ENCODE assay signal across 10 mouse cellular contexts in the genomic region with DNA sequence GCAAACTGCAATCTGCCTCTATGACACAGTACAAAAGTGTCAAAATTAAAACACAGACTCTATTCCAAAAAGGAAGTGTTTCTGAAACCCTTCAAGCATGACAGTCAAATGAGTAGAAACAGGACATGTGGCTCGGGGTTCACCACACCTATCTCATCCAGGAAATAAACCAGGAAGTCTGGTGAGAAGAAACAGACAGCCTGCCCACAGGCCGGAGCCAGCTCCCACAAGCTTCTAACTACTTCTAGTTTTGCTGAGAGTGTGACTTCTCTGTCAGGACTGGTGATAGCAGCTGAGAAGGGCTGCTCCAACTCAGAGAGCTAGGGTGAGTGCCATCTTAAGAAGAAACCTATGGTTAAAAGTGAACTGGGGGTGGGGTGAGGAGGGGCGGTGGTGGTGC. TPM values are rescaled to one million over a fixed set of nuclear protein-coding genes. Genes with fewer than 3 reads are reported as not detected.
A peak's percentile ranks its signal among the peaks of the same experiment; 100 is the strongest.
DNase-seq lines count a peak whose midpoint lies in the region; ATAC-seq and TF ChIP-seq lines count a peak whose summit lies in the region.
"Had no signal": no experiment of that assay in that cellular context is flagged by ENCODE, and none has a peak within 500 bp of the region (broad histone marks: within the 10 kb centered on the region; RNA-seq: fewer than 3 reads in every experiment).

No protein-coding gene starts in this region.

- H3K36me3 ChIP-seq in heart, embryonic 12.5 days, result peaks cover 32% of the 10 kb centered on the region
- peaks cover 4% of the 10 kb centered on the region for H3K36me3 ChIP-seq in intestine, postnatal 0 days (ENCODE audit: control insufficient read depth, insufficient read depth)
- peaks cover 37% of the 10 kb centered on the region for H3K36me3 ChIP-seq in midbrain, embryonic 10.5 days
- H3K36me3 ChIP-seq in hindbrain, embryonic 16.5 days (ENCODE audit: control insufficient read depth, insufficient read depth, low read length), result no peaks in the 10 kb centered on the region

- DNase-seq in heart, postnatal 10 days, result no peak
- peak; percentile 64 for DNase-seq in CD4-positive helper T cell, adult 2 months (ENCODE audit: low read depth, low spot score)
- DNase-seq in naive thymus-derived CD4-positive, alpha-beta T cell, adult 2 months (ENCODE audit: low read depth), result peak; percentile 53
- DNase-seq in midbrain, embryonic 10.5 days (ENCODE audit: low spot score), result no peak
- no peak for DNase-seq in gastrocnemius, postnatal 14 days
- DNase-seq: adrenal gland, postnatal 10 days had no signal

- H3K4me2 ChIP-seq in heart, embryonic 12.5 days, result no peak overlapping the region
- H3K4me2 ChIP-seq in intestine, postnatal 0 days (replicated peaks; ENCODE audit: low read depth), result no peak overlapping the region
- H3K4me2 ChIP-seq in hindbrain, embryonic 16.5 days (ENCODE audit: low read length), result no peak overlapping the region

- H3K9me3 ChIP-seq in heart, embryonic 12.5 days (replicated peaks), result no peaks in the 10 kb centered on the region
- no peaks in the 10 kb centered on the region for H3K9me3 ChIP-seq in intestine, postnatal 0 days (ENCODE audit: control insufficient read depth)
- H3K9me3 ChIP-seq in midbrain, embryonic 10.5 days (replicated peaks), result no peaks in the 10 kb centered on the region
- no peaks in the 10 kb centered on the region for H3K9me3 ChIP-seq in hindbrain, embryonic 16.5 days (ENCODE audit: control insufficient read depth, low read length)

- ATAC-seq in heart, embryonic 12.5 days (ENCODE audit: insufficient number of reproducible peaks, low FRiP score), result 0 out of 2 replicates have a peak, but pooled peaks have one; percentile 51
- ATAC-seq in intestine, postnatal 0 days, result peak; percentile 25; the same call in 1 of the 2 replicates
- no peak for ATAC-seq in hindbrain, embryonic 16.5 days

- no peak for TF ChIP-seq CTCF in intestine, postnatal 0 days (IDR thresholded peaks at IDR 0.05; ENCODE audit: low read depth)

- WGBS in heart, embryonic 12.5 days, result 32% methylated on average over 3 of the region's 3 CpGs
- WGBS in intestine, postnatal 0 days, result 29% methylated on average over 3 of the region's 3 CpGs
- 89% methylated on average over 3 of the region's 3 CpGs for WGBS in midbrain, embryonic 10.5 days
- 90% methylated on average over 3 of the region's 3 CpGs for WGBS in hindbrain, embryonic 16.5 days

- intact Hi-C loops in heart, postnatal 10 days (cut with DNase I), result no loop called here
- intact Hi-C loops in gastrocnemius, postnatal 14 days (cut with DNase I; ENCODE audit: low total_unique reads), result no loop called here

- H3K4me1 ChIP-seq in heart, embryonic 12.5 days (replicated peaks), result peaks cover 35% of the 10 kb centered on the region
- H3K4me1 ChIP-seq in intestine, postnatal 0 days (replicated peaks; ENCODE audit: control insufficient read depth, insufficient read depth, low read length), result peaks cover 15% of the 10 kb centered on the region
- H3K4me1 ChIP-seq in midbrain, embryonic 10.5 days, result no peaks in the 10 kb centered on the region
- no peaks in the 10 kb centered on the region for H3K4me1 ChIP-seq in hindbrain, embryonic 16.5 days (ENCODE audit: control insufficient read depth, insufficient read depth, low read depth, low read length)

- peak overlapping the region; percentile 26 for H3K27ac ChIP-seq in heart, embryonic 12.5 days (ENCODE audit: poor library complexity, severe bottlenecking)
- peak overlapping the region; percentile 52 for H3K27ac ChIP-seq in intestine, postnatal 0 days (ENCODE audit: low read depth, low read length)
- H3K27ac ChIP-seq in midbrain, embryonic 10.5 days (replicated peaks), result no peak overlapping the region
- H3K27ac ChIP-seq in hindbrain, embryonic 16.5 days (ENCODE audit: low read depth, low read length), result no peak overlapping the region

- no peak overlapping the region for H3K9ac ChIP-seq in heart, embryonic 12.5 days
- no peak overlapping the region for H3K9ac ChIP-seq in intestine, postnatal 0 days (ENCODE audit: low read depth, low read length)
- H3K9ac ChIP-seq in hindbrain, embryonic 16.5 days (ENCODE audit: low read depth, low read length), result no peak overlapping the region

- no peaks in the 10 kb centered on the region for H3K27me3 ChIP-seq in heart, embryonic 12.5 days (replicated peaks)
- H3K27me3 ChIP-seq in intestine, postnatal 0 days (replicated peaks; ENCODE audit: control insufficient read depth, insufficient read depth, low read length), result no peaks in the 10 kb centered on the region
- no peaks in the 10 kb centered on the region for H3K27me3 ChIP-seq in midbrain, embryonic 10.5 days (ENCODE audit: low read depth, poor library complexity, severe bottlenecking)
- H3K27me3 ChIP-seq in hindbrain, embryonic 16.5 days (replicated peaks; ENCODE audit: control insufficient read depth, insufficient read depth, low read length), result no peaks in the 10 kb centered on the region

- no peak overlapping the region for H3K4me3 ChIP-seq in heart, embryonic 12.5 days
- H3K4me3 ChIP-seq in intestine, postnatal 0 days (ENCODE audit: low read depth, low read length), result no peak overlapping the region
- H3K4me3 ChIP-seq in midbrain, embryonic 10.5 days, result no peak overlapping the region
- no peak overlapping the region for H3K4me3 ChIP-seq in hindbrain, embryonic 16.5 days (ENCODE audit: low read length)
- H3K4me3 ChIP-seq: myocyte had no signal

RNA-seq across cellular contexts. Expression of a gene that starts 14.4 kb away (rescaled TPM):
- polyA plus RNA-seq in heart, embryonic 12.5 days (2016; fragmentation: Nextera tagmentation; extraction: Ambion mirVana), result 48.3 and 48.9 TPM in 2 replicates
- 10 to 100 TPM; 22.2 to 29.6 TPM for total RNA-seq in heart, postnatal 10 days (2021)
- polyA plus RNA-seq in intestine, postnatal 0 days (2015; fragmentation: Nextera tagmentation; extraction: Ambion mirVana), result 51.2 and 62.5 TPM in 2 replicates
- 26.3 and 29.4 TPM in 2 replicates for polyA plus RNA-seq in midbrain, embryonic 10.5 days (2016; fragmentation: Nextera tagmentation; extraction: Ambion mirVana)
- 11.3 and 12.6 TPM in 2 replicates for polyA plus RNA-seq in hindbrain, embryonic 16.5 days (2015; fragmentation: Nextera tagmentation; extraction: Ambion mirVana)
- 10 to 100 TPM in 1 of 2 experiments, 1 to 10 TPM in 1; 7.7 to 10.0 TPM for total RNA-seq in gastrocnemius, postnatal 14 days (2021)

RNA-seq across cellular contexts. Expression of a gene that starts 38.7 kb away (rescaled TPM):
- polyA plus RNA-seq in heart, embryonic 12.5 days (2016; fragmentation: Nextera tagmentation; extraction: Ambion mirVana), result 0.13 and 0.48 TPM in 2 replicates
- total RNA-seq in heart, postnatal 10 days (2021), result under 1 TPM in 1 of 2 experiments, not detected in 1; 0.12 TPM
- polyA plus RNA-seq in intestine, postnatal 0 days (2015; fragmentation: Nextera tagmentation; extraction: Ambion mirVana), result not detected in 2 replicates
- polyA plus RNA-seq in midbrain, embryonic 10.5 days (2016; fragmentation: Nextera tagmentation; extraction: Ambion mirVana), result 0.09 and 0.12 TPM in 2 replicates
- 0.22 and 0.43 TPM in 2 replicates for polyA plus RNA-seq in hindbrain, embryonic 16.5 days (2015; fragmentation: Nextera tagmentation; extraction: Ambion mirVana)
- total RNA-seq in gastrocnemius, postnatal 14 days (2021), result not detected

Comparison
In these comparisons a context has a peak if more than half of its experiments do, and no peak if none do; other contexts are left out.
1. H3K27ac ChIP-seq: peak in heart, embryonic 12.5 days (single experiment) and intestine, postnatal 0 days (single experiment); none in midbrain, embryonic 10.5 days (single experiment) and hindbrain, embryonic 16.5 days (single experiment).
2. DNase-seq: peak in CD4-positive helper T cell, adult 2 months (single experiment) and naive thymus-derived CD4-positive, alpha-beta T cell, adult 2 months (single experiment); none in heart, postnatal 10 days (0 of 2), midbrain, embryonic 10.5 days (single experiment) and gastrocnemius, postnatal 14 days (single experiment).